Mouse (Mus musculus) limb, embryonic 14.5 days (tissue): ENCODE results near the gene Ildr2. TPM values are rescaled to one million over a fixed set of nuclear protein-coding genes. Genes with fewer than 3 reads are reported as not detected.

Source experiments
- ATAC-seq: fragments of 200-750 bp; cut with Nextera tagmentation; 2 replicates; pipeline ENCODE4 v1.8.0; 2017; ENCODE audit warnings: low read depth, moderate number of reproducible peaks, moderate TSS enrichment; ENCODE audit not compliant: low FRiP score
- DNase-seq: peaks from one replicate; pipeline ENCODE4 v3.0.0-alpha.2; 2015; ENCODE audit warnings: low spot score
- H3K27ac ChIP-seq: fragments of 300-500 bp; sonication (generic); replicated peaks from 2 replicates; pipeline ENCODE4 v1.5.1; 2014; ENCODE audit warnings: low read depth, mild to moderate bottlenecking, low read length, moderate library complexity, mixed read lengths
- H3K27me3 ChIP-seq: fragments of 300-500 bp; sonication (generic); 2 replicates; pipeline ENCODE4 v1.6.1; 2014; ENCODE audit warnings: low read length, mixed read lengths; ENCODE audit not compliant: control insufficient read depth, insufficient read depth
- H3K36me3 ChIP-seq: fragments of 300-500 bp; sonication (generic); 2 replicates; pipeline ENCODE4 v1.6.1; 2014; ENCODE audit warnings: mild to moderate bottlenecking, low read length, moderate library complexity, mixed read lengths; ENCODE audit not compliant: control insufficient read depth, insufficient read depth
- H3K4me1 ChIP-seq: fragments of 300-500 bp; sonication (generic); 2 replicates; pipeline ENCODE4 v1.6.1; 2014; ENCODE audit warnings: antibody characterized with exemption, low read length, mixed read lengths; ENCODE audit not compliant: control insufficient read depth, insufficient read depth
- H3K4me2 ChIP-seq: fragments of 300-500 bp; sonication (generic); replicated peaks from 2 replicates; pipeline ENCODE4 v1.6.1; 2014; ENCODE audit warnings: low read depth, mild to moderate bottlenecking, low read length, moderate library complexity; ENCODE audit not compliant: severe bottlenecking
- H3K4me3 ChIP-seq: fragments of 300-500 bp; sonication (generic); replicated peaks from 2 replicates; pipeline ENCODE4 v1.5.1; 2014; ENCODE audit warnings: low read length
- H3K9ac ChIP-seq: fragments of 300-500 bp; sonication (generic); 2 replicates; pipeline ENCODE4 v1.6.1; 2014; ENCODE audit warnings: mild to moderate bottlenecking, low read depth, low read length, moderate library complexity; ENCODE audit not compliant: severe bottlenecking
- H3K9me3 ChIP-seq: fragments of 300-500 bp; sonication (generic); 2 replicates; pipeline ENCODE4 v1.6.1; 2016; ENCODE audit warnings: low read length; ENCODE audit not compliant: control insufficient read depth
- POLR2A ChIP-seq: fragments of 200-500 bp; IDR thresholded peaks from 2 replicates; pipeline ENCODE4 v1.8.0; 2012; ENCODE audit warnings: inconsistent platforms, mild to moderate bottlenecking, moderate library complexity, borderline replicate concordance; ENCODE audit not compliant: insufficient read depth, insufficient read length; ENCODE audit errors: extremely low read depth
- WGBS: fragments of 180-500 bp; shearing (Covaris S2); extraction: QIAGEN DNeasy Blood & Tissue Kit; methylation state at CpG from one replicate; pipeline ENCODE4 v1.1.7; 2014; 5-methylcytosine and 5-hydroxymethylcytosine counted together
- polyA plus RNA-seq, 2 experiments: library from polyadenylated mRNA; depleted of rRNA in 1 of 2; stranded (reverse) in 1 of 2; unstranded in 1 of 2; fragments of >200 nt; fragmentation: Nextera tagmentation in 1 of 2; extraction: Ambion mirVana in 1 of 2; gene quantifications; 2 replicates each; pipeline versions ENCODE4 v1.2.1 to v1.2.3; 2012 to 2014

Ildr2 gene
- polyA plus RNA-seq, 2 experiments, result 0.31 to 0.33 TPM

DNA sequence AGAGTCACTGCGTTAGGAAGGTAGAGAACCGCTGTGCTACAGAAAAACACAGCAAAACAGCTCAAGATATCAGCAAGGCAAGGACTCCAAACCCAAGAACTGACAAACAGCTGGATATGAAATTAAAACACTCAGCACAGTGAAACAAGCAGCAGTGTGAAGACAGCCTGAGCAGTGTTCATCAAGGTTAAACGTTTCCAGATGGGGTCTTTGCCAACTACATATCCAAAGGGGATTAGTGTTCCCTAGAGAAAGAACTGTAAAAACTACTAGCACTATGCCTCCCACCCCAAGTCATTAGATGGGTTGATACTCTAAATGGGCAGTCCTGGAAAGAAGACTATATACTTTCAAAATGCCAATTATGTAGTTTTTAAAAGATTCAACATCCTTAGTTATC, 95.4 kb downstream of the Ildr2 start:
- no peak overlapping the region for H3K9ac ChIP-seq
- WGBS, result 22% methylated on average over 3 of the region's 3 CpGs
- H3K36me3 ChIP-seq, result no peaks in the 10 kb centered on the region
- DNase-seq (no peak), ATAC-seq (no peak; the same call in 1 of the 2 replicates)
- no peaks in the 10 kb centered on the region for H3K27me3 ChIP-seq
- no peak overlapping the region for H3K4me3 ChIP-seq
- H3K4me1 ChIP-seq, result peaks cover 4% of the 10 kb centered on the region
- H3K27ac ChIP-seq, result no peak overlapping the region
- no peaks in the 10 kb centered on the region for H3K9me3 ChIP-seq
- TF ChIP-seq POLR2A, result no peak
- no peak overlapping the region for H3K4me2 ChIP-seq

DNA sequence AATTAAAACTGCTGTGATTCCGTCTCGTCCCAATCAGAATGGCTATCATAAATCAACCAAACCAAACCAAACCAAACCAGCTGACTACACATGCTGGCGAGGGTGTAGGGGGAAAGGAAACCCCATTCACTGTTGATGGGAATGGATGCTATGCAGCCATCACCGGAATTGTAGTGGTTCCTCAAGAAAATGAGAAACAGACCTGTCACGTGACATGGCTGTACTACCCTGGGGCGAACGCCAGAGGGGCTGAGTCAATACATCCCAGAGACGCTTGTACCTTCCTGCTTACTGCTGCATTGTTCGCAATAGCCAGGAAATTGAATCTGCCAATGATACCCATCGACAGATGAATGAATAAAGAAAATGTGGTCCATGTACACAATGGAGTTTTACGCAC, 95.8 kb downstream of the Ildr2 start:
- H3K27me3 ChIP-seq, result no peaks in the 10 kb centered on the region
- no peaks in the 10 kb centered on the region for H3K9me3 ChIP-seq
- peak; percentile 44 for DNase-seq
- H3K4me2 ChIP-seq, result no peak overlapping the region
- peaks cover 4% of the 10 kb centered on the region for H3K4me1 ChIP-seq
- peak; percentile 50 for ATAC-seq
- TF ChIP-seq POLR2A, result no peak
- H3K9ac ChIP-seq, result no peak overlapping the region
- H3K4me3 ChIP-seq, result no peak overlapping the region
- no peak overlapping the region for H3K27ac ChIP-seq
- WGBS, result 26% methylated on average over 11 of the region's 11 CpGs
- H3K36me3 ChIP-seq, result no peaks in the 10 kb centered on the region

DNA sequence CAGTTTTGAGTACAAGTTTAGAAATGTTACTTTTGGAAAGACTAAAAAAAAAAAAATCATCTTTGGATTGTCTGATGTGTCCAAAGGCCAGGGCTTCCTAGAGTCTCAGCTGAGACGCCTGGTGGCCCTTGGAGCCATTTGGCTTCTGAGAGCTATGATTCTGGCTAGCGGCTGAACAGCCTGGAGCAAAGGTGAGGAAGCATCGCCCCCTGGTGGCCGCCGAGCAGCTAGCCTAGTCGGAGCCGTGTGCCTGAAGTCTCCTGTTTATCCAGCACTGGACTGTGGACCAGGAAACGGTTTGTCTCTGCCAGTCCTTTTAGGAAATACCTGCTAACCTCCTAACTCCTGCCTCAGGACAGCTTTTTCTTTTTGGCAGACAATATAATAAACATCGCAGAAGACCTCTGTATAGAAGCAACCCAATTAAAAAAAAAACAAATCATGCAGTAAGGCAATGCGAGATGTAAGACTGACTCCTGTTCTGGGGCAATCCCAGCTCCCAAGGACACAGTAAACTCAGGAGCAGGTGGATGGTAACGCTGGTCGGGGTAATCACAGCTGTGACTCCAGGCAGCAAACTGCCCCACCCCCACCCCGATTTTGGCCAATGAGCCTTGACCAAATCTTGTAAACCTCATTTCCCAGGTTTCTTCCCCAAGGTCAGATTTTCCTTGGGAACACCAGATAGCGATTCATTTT, 106.4 kb downstream of the Ildr2 start:
- TF ChIP-seq POLR2A, result no peak
- no peak overlapping the region for H3K4me2 ChIP-seq

DNA sequence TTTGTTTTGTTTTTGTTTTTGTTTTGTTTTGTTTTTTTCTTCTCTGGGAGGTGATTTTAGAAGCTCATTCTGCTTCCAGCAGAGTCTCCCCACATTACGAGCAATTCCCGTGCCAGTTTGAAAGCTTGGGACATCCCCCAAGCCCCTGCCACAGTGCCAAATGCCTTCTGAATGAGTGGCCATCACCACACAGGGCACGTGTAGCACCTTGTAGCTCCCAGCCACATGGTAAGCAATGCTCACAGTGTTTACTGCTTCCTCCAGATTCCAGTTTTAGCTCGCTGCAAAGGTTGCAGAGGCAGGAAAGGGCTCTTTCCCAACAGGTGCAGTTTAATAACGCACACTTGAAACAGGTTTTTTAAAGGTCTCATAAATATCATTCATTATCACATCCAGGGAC, 107.0 kb downstream of the Ildr2 start:
- Histone ChIP-seq H3K27me3 (no peaks in the 10 kb centered on the region), H3K4me2 (no peak overlapping the region), H3K9ac (no peak overlapping the region), H3K27ac (no peak overlapping the region), H3K9me3 (no peaks in the 10 kb centered on the region), H3K4me1 (no peaks in the 10 kb centered on the region), H3K36me3 (no peaks in the 10 kb centered on the region), H3K4me3 (no peak overlapping the region)
- TF ChIP-seq POLR2A, result no peak
- 48% methylated on average over 5 of the region's 5 CpGs for WGBS
- ATAC-seq (no peak), DNase-seq (no peak)

More for the DNA sequence above, 106.4 kb downstream of the Ildr2 start:
- WGBS, result 22% methylated on average over 14 of the region's 14 CpGs
- DNase-seq (peak; percentile 51), ATAC-seq (peak; percentile 77; the same call in 1 of the 2 replicates)
- Histone ChIP-seq H3K27ac (no peak overlapping the region), H3K27me3 (no peaks in the 10 kb centered on the region), H3K9me3 (no peaks in the 10 kb centered on the region), H3K4me1 (no peaks in the 10 kb centered on the region), H3K9ac (no peak overlapping the region), H3K4me3 (no peak overlapping the region), H3K36me3 (no peaks in the 10 kb centered on the region)

DNA sequence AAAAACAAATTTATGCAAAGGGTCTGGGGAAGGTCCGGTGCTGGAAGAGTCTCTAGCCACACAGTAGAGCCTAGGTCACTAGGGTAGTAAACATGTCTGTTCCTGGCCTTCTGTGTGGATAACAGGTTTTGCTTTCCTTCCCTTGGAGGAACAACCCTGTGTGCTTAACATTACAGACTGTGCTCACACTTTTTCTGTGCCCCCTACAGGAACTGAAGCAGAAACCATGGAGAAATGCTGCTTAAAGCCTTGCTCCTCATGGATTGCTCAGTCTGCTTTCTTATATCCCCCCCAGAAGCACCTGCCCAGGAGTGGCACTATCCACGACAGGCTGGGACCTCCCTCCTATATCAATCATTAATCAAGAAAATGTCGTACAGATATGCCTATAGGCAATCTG, 107.9 kb downstream of the Ildr2 start:
- DNase-seq (no peak), ATAC-seq (no peak)
- Histone ChIP-seq H3K4me2 (no peak overlapping the region), H3K36me3 (no peaks in the 10 kb centered on the region), H3K27me3 (no peaks in the 10 kb centered on the region), H3K27ac (no peak overlapping the region), H3K4me3 (no peak overlapping the region), H3K9me3 (no peaks in the 10 kb centered on the region), H3K4me1 (no peaks in the 10 kb centered on the region), H3K9ac (no peak overlapping the region)
- TF ChIP-seq POLR2A, result no peak
- 71% methylated on average over 3 of the region's 3 CpGs for WGBS

DNA sequence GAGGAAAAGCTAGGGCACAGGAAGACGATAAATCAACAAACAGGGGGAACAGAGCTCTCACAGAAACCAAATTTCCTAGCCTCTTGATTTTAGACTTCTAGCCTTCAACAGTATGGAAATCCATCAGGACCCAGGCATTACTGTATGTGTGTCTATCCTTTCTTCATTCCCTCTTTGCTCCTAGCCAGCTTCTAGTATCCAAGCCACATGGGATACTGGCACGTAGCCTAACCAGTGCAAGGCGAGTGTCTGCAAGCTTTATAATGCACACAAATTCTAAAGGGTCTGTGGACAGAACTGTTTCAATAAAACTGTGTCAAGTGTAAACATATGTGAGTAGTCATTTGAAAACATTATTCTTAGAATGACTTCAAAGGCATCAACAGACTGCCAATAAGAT, 108.7 kb downstream of the Ildr2 start:
- TF ChIP-seq POLR2A, result no peak
- no peak overlapping the region for H3K27ac ChIP-seq
- H3K4me2 ChIP-seq, result no peak overlapping the region
- no peaks in the 10 kb centered on the region for H3K36me3 ChIP-seq
- ATAC-seq, result no peak
- H3K4me3 ChIP-seq, result no peak overlapping the region
- no peaks in the 10 kb centered on the region for H3K4me1 ChIP-seq
- 58% methylated on average over 3 of the region's 3 CpGs for WGBS
- no peak overlapping the region for H3K9ac ChIP-seq
- peak; percentile 11 for DNase-seq
- H3K9me3 ChIP-seq, result no peaks in the 10 kb centered on the region
- H3K27me3 ChIP-seq, result no peaks in the 10 kb centered on the region
